Mouse (Mus musculus) forelimb bud, embryonic 11.5 days (tissue): ENCODE measurements at regions not wholly inside any gene's neighbourhood (a gene's known extent, or its start where the extent isn't known, plus 50 kb on each side); places are given as distances from the start of the nearest gene placed in this dataset.
"Not testable (repeated sequence)": the region's sequence is repeated elsewhere in the genome, so short reads cannot be mapped to it uniquely, and the experiment has no call there.

Source experiments
- DNase-seq: peaks from one replicate; pipeline ENCODE4 v3.0.0-alpha.2; 2012; ENCODE audit warnings: low read depth, low spot score

DNA sequence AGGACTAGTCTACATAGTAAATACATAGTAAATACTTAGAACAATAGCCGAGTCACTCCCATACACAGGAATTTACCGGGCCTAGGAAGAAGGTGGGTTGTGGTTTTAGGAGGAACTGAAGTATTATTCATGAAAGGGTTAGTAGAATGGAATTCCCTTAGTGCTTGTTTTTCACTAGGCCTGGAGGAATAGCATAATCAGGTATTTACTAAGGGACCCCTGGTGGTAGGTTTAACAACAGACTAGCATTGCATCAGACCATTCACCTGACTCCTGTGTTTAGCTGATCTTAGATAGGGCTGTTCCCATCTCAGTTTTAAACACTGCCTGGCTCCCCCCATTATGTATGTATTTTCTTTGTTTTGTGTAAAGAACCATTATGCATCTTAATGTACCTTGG is 339.0 kb downstream of the Dync2h1 start:
- not testable (repeated sequence) for DNase-seq

DNA sequence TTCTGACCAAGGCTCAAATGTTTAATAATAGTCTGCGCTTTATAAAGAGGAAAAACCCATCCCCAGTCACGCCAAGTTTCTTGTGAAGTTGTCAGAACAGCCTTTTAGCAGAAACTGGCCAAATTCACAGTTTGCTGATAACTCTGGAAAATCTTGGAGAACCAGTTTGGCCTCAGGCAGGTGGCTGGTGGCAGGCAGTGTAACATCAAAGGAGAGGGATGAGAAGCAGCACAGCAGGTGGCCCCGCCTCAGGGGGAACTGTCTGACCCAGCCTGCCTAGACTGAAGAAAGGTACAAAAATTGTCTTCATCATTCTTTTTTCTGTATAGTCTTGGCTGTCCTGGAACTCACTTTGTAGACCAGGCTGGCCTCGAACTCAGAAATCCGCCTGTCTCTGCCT is 349.3 kb downstream of the Dync2h1 start:
- peak; percentile 1 for DNase-seq

DNA sequence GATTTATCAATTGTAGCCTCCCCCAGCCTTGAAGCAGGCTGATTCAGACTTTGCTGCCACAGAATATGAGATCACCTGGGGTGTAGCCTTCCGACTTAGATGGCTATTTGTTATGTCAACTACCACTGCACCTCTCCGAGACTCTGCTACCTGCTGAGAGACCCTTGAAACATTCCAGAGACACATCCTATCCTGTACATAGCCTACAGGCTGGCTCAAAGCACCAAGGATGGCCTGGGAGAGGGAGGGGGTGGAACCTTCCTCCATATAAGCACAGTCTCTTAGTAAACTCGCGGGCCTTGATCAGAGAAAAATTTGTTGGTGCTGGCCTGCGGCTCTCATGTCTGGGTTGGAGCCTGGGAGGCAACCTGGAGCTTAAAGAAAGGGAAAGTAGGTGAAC is 349.8 kb downstream of the Dync2h1 start:
- DNase-seq, result no peak

DNA sequence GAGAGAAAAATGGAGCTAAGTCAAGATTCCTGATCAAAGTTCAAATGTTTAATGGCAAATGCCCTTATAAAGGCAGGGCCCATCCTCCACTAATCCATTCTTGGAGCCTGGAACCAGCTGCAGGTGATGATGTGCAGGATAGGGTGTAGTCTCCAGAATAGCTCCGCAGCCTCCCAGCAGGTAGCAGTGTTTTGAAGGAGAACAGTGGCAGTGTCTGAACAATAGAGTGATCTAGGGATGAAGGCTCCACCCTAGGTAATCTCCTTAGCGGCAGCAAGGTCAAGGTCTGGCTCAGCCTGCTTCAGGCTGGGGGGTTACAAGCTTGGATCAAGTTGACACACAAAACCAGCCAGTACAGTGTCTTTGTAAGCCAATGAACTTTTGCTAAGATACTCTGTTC is 351.4 kb downstream of the Dync2h1 start:
- no peak for DNase-seq

DNA sequence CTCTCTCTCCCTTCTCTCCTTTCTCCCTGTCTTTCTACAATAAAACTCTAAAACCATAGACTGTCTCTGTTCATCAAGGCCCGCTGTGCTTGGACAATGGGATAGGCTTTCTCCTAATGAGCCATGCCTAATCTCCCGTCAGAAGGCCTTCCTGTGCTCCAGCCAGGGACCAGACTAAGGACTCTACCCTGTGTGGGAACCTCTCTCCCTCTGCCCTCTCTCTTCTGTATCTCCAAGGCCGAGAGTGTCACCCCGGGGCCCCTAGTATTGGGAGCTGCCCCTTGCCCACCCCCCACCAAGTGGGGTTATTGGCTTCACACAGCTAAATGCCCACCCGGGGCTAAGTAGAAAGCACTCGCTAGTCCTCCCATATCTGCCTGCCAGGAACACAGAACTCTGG is 352.6 kb downstream of the Dync2h1 start:
- not testable (repeated sequence) for DNase-seq

DNA sequence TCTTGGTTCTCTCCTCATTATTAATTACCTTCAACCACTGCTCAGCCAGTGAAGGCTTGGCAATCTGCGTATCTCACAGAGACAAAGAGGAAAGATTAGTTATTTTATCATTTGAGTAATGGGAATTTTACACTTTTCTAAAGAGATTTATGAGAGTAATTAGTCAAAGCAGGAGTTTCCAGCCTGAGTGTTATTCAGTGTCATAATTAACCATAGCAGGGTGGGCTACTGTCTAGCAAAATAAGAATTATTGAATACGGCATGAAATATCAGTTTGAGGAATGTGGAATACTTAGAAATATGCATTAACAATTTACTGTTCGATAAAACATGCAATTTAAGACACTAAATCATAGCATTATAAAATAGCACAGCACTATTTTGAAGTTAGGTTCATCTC is 357.7 kb downstream of the Dync2h1 start:
- no peak for DNase-seq

DNA sequence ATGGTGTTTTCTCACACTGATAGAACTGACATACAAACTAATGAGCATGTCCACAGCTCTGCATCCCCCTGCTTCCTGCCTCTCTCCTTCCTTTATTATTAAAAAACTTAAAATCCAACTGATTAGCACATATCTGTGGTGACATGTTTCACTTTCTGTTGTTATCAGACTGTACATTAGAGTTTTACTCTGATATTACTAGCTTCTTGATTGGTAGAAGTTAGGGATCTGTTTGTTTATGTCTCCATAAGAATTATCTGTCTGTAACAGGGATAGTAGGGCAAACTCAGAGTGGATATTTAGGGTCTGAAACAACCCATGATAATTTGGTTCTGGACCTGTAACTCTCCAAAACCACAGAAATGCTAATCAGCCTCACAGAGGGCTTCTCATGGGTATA is 358.6 kb downstream of the Dync2h1 start:
- no peak for DNase-seq

DNA sequence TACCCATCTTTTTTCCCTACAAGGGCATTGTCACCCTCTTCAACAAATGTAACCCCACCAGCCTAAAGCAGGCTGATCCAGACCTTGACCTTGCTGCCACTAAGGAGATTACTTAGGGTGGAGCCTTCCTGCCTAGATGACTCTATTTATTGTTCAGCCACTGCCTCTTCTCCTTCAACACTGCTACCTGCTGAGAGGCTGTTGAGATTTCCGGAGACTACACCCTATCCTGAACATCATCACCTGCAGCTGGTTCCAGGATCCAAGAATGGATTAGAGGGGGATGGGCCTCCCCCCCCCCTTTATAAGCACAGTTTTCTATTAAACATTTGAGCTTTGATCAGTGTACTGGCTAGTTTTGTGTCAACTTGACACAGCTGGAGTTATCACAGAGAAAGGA is 360.3 kb downstream of the Dync2h1 start:
- not testable (repeated sequence) for DNase-seq

DNA sequence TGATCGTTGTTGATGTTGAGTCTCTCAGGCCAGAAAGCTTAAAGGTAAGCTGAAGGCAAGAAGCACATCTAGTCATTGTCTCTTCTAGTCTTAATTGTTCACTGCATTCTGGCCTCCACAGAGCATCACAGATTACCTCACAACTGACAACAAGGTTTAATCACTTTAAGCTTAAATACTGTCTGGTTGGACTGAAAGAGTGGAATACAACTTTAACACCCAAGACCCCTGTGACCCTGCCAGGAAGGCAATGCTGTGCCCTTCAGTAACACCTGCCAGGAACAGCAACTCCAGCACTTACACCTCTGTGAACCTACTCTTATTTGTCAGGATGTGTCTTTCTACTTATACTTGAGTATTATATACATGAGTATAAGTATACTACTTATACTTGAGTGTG is 360.7 kb downstream of the Dync2h1 start:
- no peak for DNase-seq

DNA sequence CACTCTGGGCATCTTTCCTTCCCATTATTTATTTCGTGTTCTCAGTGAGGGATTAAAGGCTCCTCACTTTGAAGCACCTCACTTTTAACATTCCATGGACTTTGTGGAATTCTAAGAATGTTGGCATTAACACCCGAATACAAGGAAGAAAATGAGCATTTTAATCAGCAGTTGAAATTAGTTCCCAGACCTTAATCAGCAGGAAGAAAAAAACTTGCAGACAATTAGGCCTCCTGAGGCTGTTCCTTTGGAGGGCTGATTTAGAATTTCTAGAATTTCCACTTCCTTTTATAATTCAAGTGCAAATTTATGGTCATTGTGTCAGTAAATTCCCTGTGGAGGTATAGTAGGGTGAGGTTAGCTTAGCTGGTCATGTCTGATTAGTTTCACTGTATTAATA is 407.6 kb downstream of the Dync2h1 start:
- DNase-seq, result no peak

DNA sequence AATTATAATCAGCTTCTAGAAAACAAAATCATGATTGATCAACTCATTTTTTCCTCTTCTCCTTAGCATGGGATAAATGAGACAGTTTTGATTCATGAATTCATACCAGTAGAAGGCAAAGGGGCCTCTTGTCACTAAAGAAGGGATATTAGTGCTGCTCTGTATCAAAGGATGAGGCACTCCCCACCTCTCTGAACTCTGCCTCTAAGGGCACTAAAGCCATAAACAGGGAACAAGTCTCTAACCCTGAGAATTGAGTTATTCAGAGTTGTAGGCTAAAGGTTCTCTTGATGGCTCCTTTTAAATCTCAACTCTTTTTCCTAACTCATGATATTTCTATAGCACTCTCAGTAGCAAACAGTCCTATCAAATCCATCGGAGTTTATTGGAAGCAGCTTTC is 442.8 kb downstream of the Dync2h1 start:
- DNase-seq, result no peak

DNA sequence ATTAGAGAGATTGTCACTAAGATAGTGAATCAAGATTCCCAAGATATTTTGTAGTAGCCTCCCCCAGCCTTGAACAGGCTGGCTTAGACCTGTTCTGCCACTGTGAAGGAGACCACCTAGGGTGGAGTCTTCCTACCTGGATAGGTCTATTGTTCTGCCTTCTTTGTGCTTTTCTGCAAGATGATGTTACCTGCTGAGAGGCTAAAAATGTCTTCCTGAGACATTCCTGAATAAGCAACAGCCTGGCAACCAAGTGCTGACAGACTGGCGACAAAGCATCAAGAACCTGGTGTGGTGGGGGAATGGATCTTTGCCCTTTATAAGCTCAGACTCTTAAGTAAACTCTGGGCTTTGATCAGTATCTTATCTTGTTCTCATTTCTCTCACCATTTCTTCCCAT is 447.8 kb downstream of the Dync2h1 start:
- DNase-seq, result no peak

DNA sequence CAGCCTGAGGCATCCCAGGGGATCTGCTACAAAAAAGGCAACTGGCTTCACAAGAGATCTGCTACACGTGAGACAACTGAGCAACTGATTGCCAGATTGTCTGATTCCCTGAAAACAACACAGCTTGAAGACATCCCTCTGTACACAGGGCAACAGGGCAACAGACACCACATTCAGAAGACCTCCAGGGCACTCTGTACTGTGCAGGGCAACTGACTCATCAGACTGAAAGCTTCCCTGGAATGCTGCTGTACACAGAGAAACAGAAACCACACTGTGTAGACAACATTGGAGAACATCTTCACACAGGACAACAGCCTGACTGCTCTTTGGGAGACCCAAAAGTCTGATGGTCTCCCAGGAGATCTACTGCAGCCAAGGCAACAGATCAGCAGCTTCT is 456.8 kb upstream of the Ddi1 start:
- DNase-seq, result no peak

DNA sequence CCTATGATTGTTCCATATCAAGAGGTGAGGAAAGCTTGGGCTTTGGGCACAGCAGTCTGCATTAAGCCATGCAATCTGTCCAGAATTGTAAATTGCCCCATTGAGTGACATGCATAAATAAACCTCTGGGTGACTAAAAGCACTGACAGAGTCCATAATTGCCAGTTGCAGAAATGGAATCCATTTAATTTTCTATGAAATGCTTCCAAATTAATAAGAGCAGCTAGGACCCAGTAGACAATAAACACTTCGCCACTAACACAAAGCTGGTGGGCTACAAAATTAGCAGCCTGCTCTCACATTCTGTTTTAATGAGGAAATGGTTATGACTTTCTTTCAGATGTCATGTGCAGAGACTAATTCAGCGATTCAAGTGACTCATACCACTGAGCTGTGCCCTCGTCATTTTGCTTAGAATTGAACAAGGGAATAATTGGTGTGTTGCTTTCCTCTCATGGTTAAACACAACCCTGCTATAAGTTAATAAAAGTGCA is 407.6 kb upstream of the Ddi1 start:
- DNase-seq, result no peak

DNA sequence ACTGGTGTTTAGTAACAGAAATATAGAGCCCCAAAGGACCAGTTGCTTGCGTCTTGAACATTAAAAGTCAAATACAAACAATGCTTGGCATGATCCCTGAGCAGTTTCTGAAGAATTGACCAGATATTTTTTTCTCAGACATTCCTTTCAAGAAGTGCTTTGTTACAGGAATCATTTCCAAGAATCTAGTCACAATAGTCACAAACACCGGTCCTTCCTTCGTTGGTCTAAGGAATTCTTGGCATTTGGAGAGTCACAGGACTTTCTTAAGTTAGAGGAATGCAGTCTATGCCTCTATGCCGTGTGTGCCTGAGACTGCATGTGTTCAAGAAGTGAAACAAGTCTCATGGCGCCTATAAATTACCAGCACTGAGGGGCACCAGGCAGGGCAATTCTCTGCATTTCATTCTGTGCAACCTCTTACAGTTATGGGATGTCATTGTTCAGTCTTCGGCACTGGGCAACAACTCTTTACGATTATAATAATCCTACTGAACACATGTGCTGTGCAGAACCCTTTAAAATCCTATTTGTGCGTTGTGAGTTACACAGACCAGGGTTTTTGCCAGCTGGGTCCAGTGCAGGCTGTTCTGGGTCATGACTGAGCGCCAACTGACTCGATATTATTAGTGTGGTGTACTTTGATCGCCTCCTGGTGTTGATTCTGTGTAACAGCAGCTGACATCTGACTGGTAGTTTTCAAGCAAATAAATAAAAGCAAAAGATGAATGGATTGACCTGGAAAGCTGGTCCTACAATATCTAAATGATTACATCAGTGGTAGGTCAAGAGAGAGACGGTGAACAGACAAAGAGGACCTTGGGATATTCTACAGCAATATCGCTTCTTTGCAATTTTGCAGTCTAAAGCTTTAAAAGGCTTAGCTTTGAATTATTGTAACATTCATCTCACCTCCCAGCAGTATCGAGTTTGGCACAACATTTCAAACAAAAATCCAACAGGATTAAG is 398.6 kb upstream of the Ddi1 start:
- peak; percentile 78 for DNase-seq

DNA sequence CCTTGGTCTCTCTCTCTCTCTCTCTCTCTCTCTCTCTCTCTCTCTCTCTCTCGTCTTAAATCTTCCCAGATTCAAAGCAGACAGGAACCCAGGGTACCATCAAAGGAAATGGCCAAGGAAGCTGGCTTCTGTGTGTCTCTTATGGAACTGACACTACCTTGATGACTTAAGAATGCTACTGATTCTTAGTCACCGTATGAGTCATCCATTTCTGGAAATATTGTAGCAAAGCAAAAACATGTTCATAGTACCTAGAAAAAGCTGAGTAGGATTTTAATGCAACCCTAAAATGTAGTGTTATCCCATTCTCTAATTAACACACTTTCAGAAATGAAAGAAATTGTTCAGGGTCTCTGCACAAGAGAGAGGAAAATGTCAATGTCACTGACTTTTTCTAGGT is 396.0 kb upstream of the Ddi1 start:
- no peak for DNase-seq

DNA sequence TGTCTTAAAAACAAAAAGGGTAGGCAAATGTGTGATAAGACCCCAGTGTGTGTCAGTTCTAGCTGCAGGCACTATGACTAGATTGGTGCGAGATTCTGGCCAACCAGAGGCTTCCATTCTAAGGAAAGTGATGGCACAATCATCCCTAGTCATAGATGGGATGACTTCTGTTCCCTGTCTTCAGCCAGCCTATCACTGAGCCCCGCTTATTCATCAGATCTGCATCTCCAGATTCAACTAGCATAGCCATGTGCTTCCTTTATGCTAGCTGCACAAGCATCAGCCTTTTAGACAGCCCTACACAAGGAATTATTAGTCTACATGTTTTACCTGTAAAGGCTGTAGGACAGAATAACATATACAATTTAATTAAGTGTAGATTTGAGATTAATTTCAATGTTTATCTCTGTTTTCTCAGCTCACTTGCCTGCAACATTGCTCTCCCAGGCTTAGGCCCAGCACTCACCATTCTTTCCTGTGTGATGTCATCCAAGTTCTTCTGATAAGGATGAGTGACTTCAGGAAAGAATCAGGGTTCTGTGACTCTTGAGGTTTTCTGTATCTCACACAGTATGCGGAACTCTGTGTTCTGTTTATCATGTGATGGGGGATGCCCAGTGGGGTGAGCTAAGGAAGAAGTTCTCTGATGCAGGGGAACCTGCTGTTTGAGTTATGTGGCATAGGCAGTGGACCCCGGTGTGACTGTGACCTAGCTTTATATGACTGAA is 382.8 kb upstream of the Ddi1 start:
- no peak for DNase-seq

DNA sequence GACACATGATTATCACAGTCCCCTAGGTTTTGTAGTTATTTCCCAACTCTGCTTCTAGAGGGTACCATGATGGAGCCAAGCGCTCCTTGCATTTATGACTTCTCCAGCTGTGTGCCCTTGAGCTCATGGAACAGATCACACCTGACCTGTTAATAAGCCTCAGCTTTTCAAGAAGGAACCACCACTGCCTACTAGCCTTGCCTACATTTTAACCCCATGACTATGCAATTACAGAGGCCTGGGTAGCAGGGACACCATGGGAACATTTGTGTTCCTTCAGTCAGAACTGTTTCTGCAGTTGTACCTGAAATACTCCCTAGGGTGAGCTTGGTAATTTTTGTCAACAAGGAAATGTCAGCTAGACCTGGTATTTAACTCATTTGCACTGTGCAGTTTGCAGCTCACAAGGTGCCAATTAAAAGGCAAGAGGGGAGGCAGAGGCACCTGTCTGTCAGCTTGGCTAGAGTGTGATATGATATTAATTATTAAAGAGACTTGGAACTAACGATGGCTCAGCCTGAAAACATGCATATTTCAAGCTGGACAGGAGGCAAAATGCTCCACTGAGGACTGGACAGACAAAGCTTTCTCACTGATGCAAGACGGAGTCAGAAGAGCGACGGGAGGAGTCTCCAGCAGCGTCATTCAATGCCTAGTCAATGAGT is 382.1 kb upstream of the Ddi1 start:
- DNase-seq, result no peak

DNA sequence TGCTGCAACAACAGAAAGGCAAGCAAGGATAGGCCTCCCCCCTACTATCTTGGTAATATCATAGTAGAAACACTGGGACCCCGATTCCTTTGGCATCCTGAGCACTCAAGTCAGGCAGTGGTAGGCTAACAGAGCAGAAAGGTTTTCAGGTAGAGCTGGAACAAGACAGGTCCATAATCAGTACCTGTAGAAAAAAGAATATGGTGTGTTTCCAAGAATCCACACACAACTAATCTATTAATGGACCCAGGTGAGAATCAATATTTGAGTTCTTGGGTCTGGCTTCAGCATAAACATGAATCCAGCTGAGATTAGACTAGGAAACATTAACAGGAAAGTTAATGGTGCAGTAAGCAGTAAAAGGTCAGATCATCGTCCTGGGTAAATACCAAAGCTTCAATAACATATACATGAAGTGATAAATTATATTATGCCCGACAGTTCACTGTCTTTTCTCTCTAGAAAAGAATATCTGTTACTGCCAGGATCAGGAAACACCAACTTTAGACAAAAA is 376.2 kb upstream of the Ddi1 start:
- no peak for DNase-seq

DNA sequence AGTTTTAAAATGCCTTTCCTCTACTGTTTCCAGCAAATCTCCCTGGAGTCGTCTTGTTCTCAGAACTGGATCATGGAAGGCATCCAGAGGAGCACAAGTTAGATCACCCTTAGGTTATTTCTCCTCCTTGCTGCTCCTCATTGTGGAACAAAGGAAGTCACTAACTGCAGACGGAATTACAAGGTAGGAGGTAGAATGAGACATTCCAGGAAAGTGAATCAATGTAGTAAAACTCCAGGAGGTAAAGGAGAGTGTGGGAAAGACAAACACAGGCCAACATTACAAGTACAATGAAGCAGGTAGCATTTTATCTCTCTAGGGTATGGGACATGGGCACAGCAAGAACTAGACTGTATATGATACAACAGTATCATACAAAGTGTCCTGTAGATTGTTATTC is 375.7 kb upstream of the Ddi1 start:
- DNase-seq, result no peak

DNA sequence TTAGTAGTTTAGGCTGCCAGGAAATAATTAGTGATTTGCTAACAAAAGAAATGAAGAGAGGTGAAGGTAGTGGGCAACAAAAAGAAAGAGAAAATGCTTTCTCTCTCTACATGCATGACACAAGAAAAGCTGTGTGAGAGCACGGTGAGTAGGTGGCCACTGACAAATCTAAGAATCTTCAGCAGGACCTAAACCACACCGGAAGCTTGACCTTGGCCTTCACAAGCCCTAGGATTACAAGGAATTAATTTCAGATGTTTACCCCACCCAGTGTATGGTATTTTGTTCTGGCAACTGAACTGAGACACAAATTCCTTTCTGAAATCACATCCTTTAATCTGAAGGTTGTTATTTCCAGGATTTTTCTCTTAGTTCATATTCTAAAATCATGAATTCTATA is 347.5 kb upstream of the Ddi1 start:
- DNase-seq, result no peak

DNA sequence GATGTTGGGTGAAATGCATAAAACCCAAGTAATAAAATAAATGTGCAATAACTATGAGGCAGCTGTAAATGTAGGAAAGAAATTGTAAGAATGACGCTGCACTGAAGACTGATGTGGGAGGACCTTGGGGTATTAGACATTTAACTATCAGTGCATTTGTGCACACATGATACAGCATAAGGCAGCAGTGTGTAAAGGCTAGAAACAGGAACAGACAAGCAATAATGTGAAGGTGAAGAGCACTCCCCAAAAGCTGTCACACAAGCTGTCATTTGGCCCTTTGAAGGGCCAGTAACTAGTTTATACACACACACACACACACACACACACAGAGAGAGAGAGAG is 339.6 kb upstream of the Ddi1 start:
- no peak for DNase-seq
